Mouse (Mus musculus) cerebral cortex, adult 2 months (tissue): ENCODE data around the gene Cpne4.

ENCODE experiments used
- WGBS: fragments of 180-500 bp; shearing (Covaris S2); methylation state at CpG from one replicate; pipeline ENCODE4 v1.1.7; 2018; 5-methylcytosine and 5-hydroxymethylcytosine counted together

Gene Cpne4

GRCm38 (mm10) chr9:104687051-104687450 lies 140.0 kb downstream of the Cpne4 start:
- 80% methylated on average over 3 of the region's 3 CpGs for WGBS

- 49% methylated on average over 2 of the region's 2 CpGs for WGBS
Measured at GRCm38 (mm10) chr9:104693145-104693544, 146.1 kb downstream of the Cpne4 start.

GRCm38 (mm10) chr9:104710831-104711230 lies 163.7 kb downstream of the Cpne4 start:
- 63% methylated on average over 5 of the region's 5 CpGs for WGBS

DNA sequence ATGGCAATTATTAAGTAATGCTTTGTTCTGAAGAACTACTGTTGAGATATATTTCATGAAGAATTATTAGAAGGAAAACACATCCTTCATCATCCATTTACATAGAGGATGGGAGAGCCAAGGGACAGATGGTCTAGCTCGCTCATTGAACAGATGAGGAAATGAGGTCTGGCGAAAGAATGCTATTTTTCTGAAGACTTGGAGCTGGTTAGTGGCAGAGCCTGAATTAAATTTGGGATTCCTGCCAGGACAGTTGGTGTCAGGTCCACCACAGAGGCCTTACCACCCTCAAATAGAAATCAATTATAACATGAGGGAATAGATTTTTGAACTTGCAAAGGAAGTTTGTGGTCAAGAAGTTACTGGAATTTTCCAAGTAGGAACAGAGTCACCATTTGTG lies 178.2 kb downstream of the Cpne4 start:
- WGBS: 49% methylated on average over 2 of the region's 2 CpGs

- WGBS: 32% methylated on average over 14 of the region's 14 CpGs
Measured at GRCm38 (mm10) chr9:104742661-104743380, 195.7 kb downstream of the Cpne4 start.

DNA sequence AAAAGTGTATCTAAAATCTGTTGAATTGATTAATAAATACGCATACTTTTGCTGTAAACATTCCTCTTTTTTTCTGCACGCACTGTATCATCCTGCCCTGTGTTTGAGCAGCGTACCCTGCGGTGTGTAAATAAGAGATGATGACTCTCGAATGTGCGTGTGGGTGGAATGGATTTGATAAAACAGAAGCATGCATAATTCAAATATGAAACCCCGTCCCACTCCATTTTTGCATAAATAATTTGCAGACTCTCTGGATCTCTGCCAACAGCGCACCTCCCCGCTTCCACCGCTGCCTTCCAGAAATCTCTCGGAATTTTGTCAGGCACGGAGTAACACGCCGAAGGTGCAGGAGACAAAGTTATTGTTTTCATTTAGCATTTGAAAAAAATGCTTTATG lies 208.4 kb downstream of the Cpne4 start:
- 79% methylated on average over 14 of the region's 14 CpGs for WGBS

- WGBS: 60% methylated on average over 7 of the region's 7 CpGs
Measured at GRCm38 (mm10) chr9:104760031-104760430, 212.9 kb downstream of the Cpne4 start.

- WGBS: 41% methylated on average over 7 of the region's 7 CpGs
Measured at GRCm38 (mm10) chr9:104776198-104776815, 229.2 kb downstream of the Cpne4 start.

- 48% methylated on average over 3 of the region's 3 CpGs for WGBS
Measured at GRCm38 (mm10) chr9:104777135-104777534, 230.0 kb downstream of the Cpne4 start.

DNA sequence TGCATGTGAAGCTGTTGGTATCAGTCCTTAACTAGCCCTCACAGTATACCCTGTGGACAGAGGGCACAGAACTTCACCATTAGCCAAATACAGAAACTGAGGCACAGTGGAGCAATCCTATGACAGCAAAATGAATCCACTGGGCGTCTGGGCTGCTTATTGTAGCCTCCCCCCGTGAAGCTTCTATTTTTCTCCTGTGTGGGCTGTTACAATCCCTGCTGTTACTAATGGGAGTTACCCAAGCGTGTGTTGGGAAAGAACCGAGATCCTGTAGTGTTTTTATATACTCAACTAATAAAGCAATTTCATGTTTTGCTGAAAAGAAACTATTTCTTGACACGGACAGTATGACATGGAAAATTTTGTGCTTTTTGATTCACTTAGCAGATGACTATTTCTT lies 230.7 kb downstream of the Cpne4 start:
- 36% methylated on average over 5 of the region's 5 CpGs for WGBS

GRCm38 (mm10) chr9:104796601-104797000 lies 249.5 kb downstream of the Cpne4 start:
- 23% methylated on average over 2 of the region's 2 CpGs for WGBS

DNA sequence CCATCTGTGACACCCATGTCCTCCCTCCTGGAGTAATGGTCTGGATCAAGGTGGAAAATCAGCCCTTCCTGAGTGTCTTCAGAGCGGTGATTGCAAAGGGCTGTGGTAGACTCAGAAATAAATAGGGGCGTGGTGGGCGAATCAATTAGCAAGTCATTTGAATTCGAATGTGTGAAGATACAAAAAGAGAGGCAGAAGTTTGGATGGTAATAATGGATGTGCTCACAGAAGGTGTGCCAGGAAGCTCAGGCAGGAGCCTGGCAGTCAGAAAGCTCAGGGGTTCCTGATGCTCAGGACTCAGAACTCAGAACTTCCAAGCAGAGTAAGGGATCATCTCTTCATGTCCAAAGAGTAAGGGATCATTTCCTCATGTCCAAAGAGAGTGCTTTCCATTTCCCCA lies 257.7 kb downstream of the Cpne4 start:
- 68% methylated on average over 4 of the region's 4 CpGs for WGBS

GRCm38 (mm10) chr9:104814681-104815080 lies 267.6 kb downstream of the Cpne4 start:
- WGBS: 93% methylated on average over 2 of the region's 2 CpGs

GRCm38 (mm10) chr9:104828646-104829045 lies 281.6 kb downstream of the Cpne4 start:
- WGBS: 53% methylated on average over 3 of the region's 3 CpGs

- 91% methylated on average over 5 of the region's 5 CpGs for WGBS
Measured at GRCm38 (mm10) chr9:104832934-104833539, 286.0 kb downstream of the Cpne4 start.

DNA sequence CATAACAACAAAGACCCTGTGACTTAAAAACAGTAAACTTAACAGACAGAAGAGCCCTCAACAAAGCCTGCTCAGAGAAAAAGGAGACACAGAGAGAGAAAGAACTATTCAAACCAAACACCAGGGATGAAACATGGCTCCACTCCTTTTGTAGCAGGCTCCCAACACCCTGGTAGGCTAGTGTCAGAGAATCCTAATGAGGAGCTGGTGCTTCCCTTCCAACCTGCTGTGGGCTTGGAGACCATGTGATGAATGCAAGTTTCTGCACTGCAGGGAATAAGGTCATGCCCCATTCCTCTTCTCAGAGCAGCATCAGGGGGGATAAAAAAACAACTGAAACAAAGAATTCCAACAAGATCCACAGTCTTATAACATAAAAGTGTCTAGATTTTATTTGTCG lies 290.8 kb downstream of the Cpne4 start:
- WGBS: 66% methylated on average over 1 of the region's 1 CpGs

DNA sequence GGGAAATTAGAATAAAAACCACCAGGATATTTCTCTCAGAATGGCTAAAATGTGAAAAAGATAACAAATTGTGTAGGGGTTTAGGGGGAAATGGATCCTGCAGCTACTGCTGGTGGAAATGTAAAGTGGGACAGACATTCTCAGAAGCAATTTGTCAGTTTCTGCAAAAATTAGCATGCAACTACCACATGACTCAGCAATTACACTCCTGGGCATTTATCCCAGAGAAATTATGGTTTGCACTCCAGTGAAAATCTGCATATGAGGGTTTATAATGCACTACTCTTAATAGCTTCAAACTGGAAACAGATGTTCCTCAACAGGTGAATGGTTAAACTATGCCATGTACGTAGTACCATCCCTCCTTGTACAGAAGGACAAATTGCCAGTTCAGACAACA lies 294.2 kb downstream of the Cpne4 start:
- WGBS: 39% methylated on average over 1 of the region's 1 CpGs

GRCm38 (mm10) chr9:104845226-104845930 lies 298.3 kb downstream of the Cpne4 start:
- WGBS: 62% methylated on average over 2 of the region's 2 CpGs

- 58% methylated on average over 3 of the region's 3 CpGs for WGBS
Measured at GRCm38 (mm10) chr9:104853701-104854100, 306.6 kb downstream of the Cpne4 start.

- 64% methylated on average over 6 of the region's 6 CpGs for WGBS
Measured at GRCm38 (mm10) chr9:104854245-104854921, 307.3 kb downstream of the Cpne4 start.

GRCm38 (mm10) chr9:104865830-104866229 lies 318.7 kb downstream of the Cpne4 start:
- 71% methylated on average over 1 of the region's 1 CpGs for WGBS

DNA sequence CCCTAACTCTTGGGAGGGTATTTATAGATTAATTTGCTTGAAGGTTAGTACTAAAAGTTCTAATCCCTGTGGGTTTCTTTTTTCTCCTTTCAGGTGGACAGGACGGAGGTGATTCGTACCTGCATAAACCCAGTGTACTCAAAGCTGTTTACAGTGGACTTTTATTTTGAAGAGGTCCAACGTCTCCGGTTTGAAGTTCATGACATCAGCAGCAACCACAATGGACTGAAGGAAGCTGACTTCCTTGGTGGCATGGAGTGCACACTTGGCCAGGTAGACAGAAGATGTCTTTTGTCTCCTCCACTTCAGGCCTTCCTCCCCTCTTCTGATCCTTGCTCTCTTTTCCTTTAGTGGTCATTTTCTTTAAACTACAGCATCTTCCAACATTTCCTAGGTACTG lies 325.5 kb downstream of the Cpne4 start:
- 88% methylated on average over 4 of the region's 4 CpGs for WGBS
